Mouse (Mus musculus) layer of hippocampus, postnatal 10 days (tissue): Measurements from ENCODE around the gene Kif21a. TPM values are rescaled to one million over a fixed set of nuclear protein-coding genes. Genes with fewer than 3 reads are reported as not detected.

Source experiments
- DNase-seq, 2 experiments: peaks; one replicate each; pipeline ENCODE4 v3.0.0; 2021; ENCODE audit warnings: low spot score in 2 of 2
- long read RNA-seq: library from polyadenylated mRNA; stranded (forward); transcript quantifications from one replicate; pipeline ENCODE4 v2.0.0, GENCODE M21; 2023
- total RNA-seq, 2 experiments: library from RNA; stranded (reverse); gene quantifications; 2 replicates each; pipeline ENCODE4 v1.2.3; 2021

Kif21a gene
- 10 to 100 TPM; 74.5 to 75.6 TPM for total RNA-seq
- long read RNA-seq, full-length matches to known transcripts = 1 of 12 reads
- long read RNA-seq, partial matches to known transcripts = 9 of 12 reads
- long read RNA-seq, other reads (novel, unspliced or antisense) = 2 of 12 reads

GRCm38 (mm10) chr15:91049496-91050441 is at the start of gene Kif21a:
TSS of gene Kif21a (minus strand) at chr15:91049948.
- DNase-seq = peak; percentile 72 to 83

GRCm38 (mm10) chr15:91096606-91097005 is 46.9 kb upstream of the Kif21a start:
- no peak for DNase-seq

- no peak for DNase-seq
Observed at GRCm38 (mm10) chr15:91089427-91089826, 39.7 kb upstream of the Kif21a start.

GRCm38 (mm10) chr15:91088071-91088470 is 38.3 kb upstream of the Kif21a start:
- DNase-seq = no peak

GRCm38 (mm10) chr15:91077457-91078410 is 28.0 kb upstream of the Kif21a start:
- no peak for DNase-seq

GRCm38 (mm10) chr15:91072440-91072839 is 22.7 kb upstream of the Kif21a start:
- DNase-seq = no peak

- DNase-seq = no peak
Observed at GRCm38 (mm10) chr15:91064310-91064826, 14.6 kb upstream of the Kif21a start.

- DNase-seq = no peak
Observed at GRCm38 (mm10) chr15:91063845-91064244, 14.1 kb upstream of the Kif21a start.

- no peak for DNase-seq
Observed at GRCm38 (mm10) chr15:91056866-91057342, 7.2 kb upstream of the Kif21a start.

- no peak for DNase-seq
Observed at GRCm38 (mm10) chr15:91056176-91056865, 6.6 kb upstream of the Kif21a start.

- peak in 1 of 2 experiments; percentile 53 for DNase-seq
Observed at GRCm38 (mm10) chr15:91048951-91049495, 725 bp downstream of the Kif21a start.

GRCm38 (mm10) chr15:91047627-91048026 is 2.1 kb downstream of the Kif21a start:
- no peak for DNase-seq

- no peak for DNase-seq
Observed at GRCm38 (mm10) chr15:91046506-91046905, 3.2 kb downstream of the Kif21a start.

- no peak for DNase-seq
Observed at GRCm38 (mm10) chr15:91043263-91043662, 6.5 kb downstream of the Kif21a start.

GRCm38 (mm10) chr15:91038860-91039259 is 10.9 kb downstream of the Kif21a start:
- no peak for DNase-seq

GRCm38 (mm10) chr15:91034090-91034489 is 15.7 kb downstream of the Kif21a start:
- no peak for DNase-seq

- DNase-seq = no peak
Observed at GRCm38 (mm10) chr15:91033529-91033928, 16.2 kb downstream of the Kif21a start.

GRCm38 (mm10) chr15:91028962-91029361 is 20.8 kb downstream of the Kif21a start:
- DNase-seq = no peak

GRCm38 (mm10) chr15:91028494-91028893 is 21.3 kb downstream of the Kif21a start:
- no peak for DNase-seq

GRCm38 (mm10) chr15:91022276-91022675 is 27.5 kb downstream of the Kif21a start:
- no peak for DNase-seq
